Mouse (Mus musculus) G1E (cell line): ENCODE results near the gene Tcirg1.

ENCODE experiments used
- CTCF ChIP-seq: IDR thresholded peaks from 2 replicates; pipeline ENCODE4 v1.5.1; 2012; ENCODE audit warnings: low read depth, low read length, inconsistent platforms, mixed read lengths
- GATA2 ChIP-seq: IDR thresholded peaks from 2 replicates; pipeline ENCODE4 v1.6.1; 2012; ENCODE audit warnings: low read depth, low read length, inconsistent platforms, borderline replicate concordance
- POLR2AphosphoS5 ChIP-seq: IDR thresholded peaks from 2 replicates; pipeline ENCODE4 v1.6.1; 2012; ENCODE audit warnings: low read depth, low read length, inconsistent platforms; ENCODE audit not compliant: insufficient replicate concordance

- TF ChIP-seq POLR2AphosphoS5 (no peak), CTCF (no peak), GATA2 (no peak)
Measured at GRCm38 (mm10) chr19:3862713-3863112, 44.2 kb downstream of the Tcirg1 start.
